In genomic region chr10:117040355-117040754, GRCm38 (mm10) we compare ENCODE assay signal across 11 mouse cellular contexts. TPM values are rescaled to one million over a fixed set of nuclear protein-coding genes. Genes with fewer than 3 reads are reported as not detected.
DNase-seq lines count a peak whose midpoint lies in the region; ATAC-seq and TF ChIP-seq lines count a peak whose summit lies in the region.
"Had no signal": no experiment of that assay in that cellular context is flagged by ENCODE, and none has a peak within 500 bp of the region (broad histone marks: within the 10 kb centered on the region; RNA-seq: fewer than 3 reads in every experiment).

No protein-coding gene starts in this region.

- no peaks in the 10 kb centered on the region for H3K9me3 ChIP-seq in intestine, postnatal 0 days (ENCODE audit: control insufficient read depth)
- H3K9me3 ChIP-seq in intestine, embryonic 16.5 days (ENCODE audit: control insufficient read depth, low read length), result no peaks in the 10 kb centered on the region
- no peaks in the 10 kb centered on the region for H3K9me3 ChIP-seq in midbrain, postnatal 0 days (ENCODE audit: low read length)
- H3K9me3 ChIP-seq in midbrain, embryonic 11.5 days (ENCODE audit: control insufficient read depth, low read length), result no peaks in the 10 kb centered on the region
- H3K9me3 ChIP-seq: intestine, embryonic 15.5 days; neural tube, embryonic 13.5 days had no signal

- H3K4me3 ChIP-seq in intestine, postnatal 0 days (ENCODE audit: low read depth, low read length), result no peak overlapping the region
- H3K4me3 ChIP-seq in intestine, embryonic 16.5 days (ENCODE audit: low read length), result no peak overlapping the region
- no peak overlapping the region for H3K4me3 ChIP-seq in midbrain, postnatal 0 days (ENCODE audit: low read depth, low read length)
- no peak overlapping the region for H3K4me3 ChIP-seq in midbrain, embryonic 11.5 days (ENCODE audit: low read depth, low read length)
- H3K4me3 ChIP-seq: intestine, embryonic 15.5 days; neural tube, embryonic 13.5 days had no signal

- H3K4me2 ChIP-seq in intestine, postnatal 0 days (replicated peaks; ENCODE audit: low read depth), result no peak overlapping the region
- H3K4me2 ChIP-seq in intestine, embryonic 16.5 days (ENCODE audit: low read depth, low read length), result no peak overlapping the region
- no peak overlapping the region for H3K4me2 ChIP-seq in midbrain, postnatal 0 days (ENCODE audit: low read depth, low read length, poor library complexity, severe bottlenecking)
- H3K4me2 ChIP-seq in midbrain, embryonic 11.5 days, result no peak overlapping the region
- H3K4me2 ChIP-seq: intestine, embryonic 15.5 days; neural tube, embryonic 13.5 days had no signal

- CTCF ChIA-PET in Patski (lab: Charles Lee), result interaction anchor here (0.7 to 1.7 kb wide), 8 partner anchors 9 to 512 kb away, joined by 3 to 7 read pairs (median 3); no protein-coding TSS in a partner anchor

- no peaks in the 10 kb centered on the region; the same call in 1 of the 2 replicates for H3K36me3 ChIP-seq in intestine, postnatal 0 days (ENCODE audit: control insufficient read depth, insufficient read depth)
- H3K36me3 ChIP-seq in intestine, embryonic 16.5 days (ENCODE audit: control insufficient read depth, insufficient read depth, low read length), result no peaks in the 10 kb centered on the region
- H3K36me3 ChIP-seq in midbrain, postnatal 0 days (ENCODE audit: insufficient read depth, low read length), result no peaks in the 10 kb centered on the region
- H3K36me3 ChIP-seq in midbrain, embryonic 11.5 days (ENCODE audit: control insufficient read depth, insufficient read depth, low read length), result no peaks in the 10 kb centered on the region
- H3K36me3 ChIP-seq: intestine, embryonic 15.5 days; neural tube, embryonic 13.5 days had no signal

- ATAC-seq in intestine, postnatal 0 days, result no peak
- ATAC-seq in intestine, embryonic 16.5 days, result no peak
- ATAC-seq in midbrain, postnatal 0 days (ENCODE audit: low FRiP score), result no peak
- no peak for ATAC-seq in midbrain, embryonic 11.5 days (ENCODE audit: low FRiP score)
- ATAC-seq in Patski, result peak; percentile 76
- peak; percentile 63 for ATAC-seq in megakaryocyte progenitor cell, adult 5-6 weeks (replicated peaks; ENCODE audit: poor library complexity)
- ATAC-seq: intestine, embryonic 15.5 days had no signal

- peak; percentile 40 for DNase-seq in midbrain, postnatal 0 days (ENCODE audit: low spot score)
- DNase-seq in midbrain, embryonic 11.5 days (ENCODE audit: low spot score, missing footprints), result no peak
- DNase-seq in Patski (ENCODE audit: low read depth, low spot score), result no peak
- no peak for DNase-seq in urinary bladder, postnatal 36 days (ENCODE audit: low spot score in 2 of 2)
- DNase-seq: cerebellum, adult 18-20 months had no signal

- no peaks in the 10 kb centered on the region for H3K27me3 ChIP-seq in intestine, postnatal 0 days (replicated peaks; ENCODE audit: control insufficient read depth, insufficient read depth, low read length)
- no peaks in the 10 kb centered on the region for H3K27me3 ChIP-seq in intestine, embryonic 16.5 days (replicated peaks; ENCODE audit: control insufficient read depth, insufficient read depth, low read length)
- H3K27me3 ChIP-seq in midbrain, postnatal 0 days (ENCODE audit: insufficient read depth, low read length), result no peaks in the 10 kb centered on the region
- H3K27me3 ChIP-seq in midbrain, embryonic 11.5 days (ENCODE audit: control insufficient read depth, insufficient read depth, low read length), result no peaks in the 10 kb centered on the region
- H3K27me3 ChIP-seq in Patski, result no peaks in the 10 kb centered on the region
- H3K27me3 ChIP-seq: intestine, embryonic 15.5 days; neural tube, embryonic 13.5 days had no signal

- 69% methylated on average over 6 of the region's 6 CpGs for WGBS in intestine, postnatal 0 days
- WGBS in intestine, embryonic 16.5 days, result 65% methylated on average over 6 of the region's 6 CpGs
- WGBS in midbrain, postnatal 0 days, result 79% methylated on average over 6 of the region's 6 CpGs
- 70% methylated on average over 6 of the region's 6 CpGs for WGBS in midbrain, embryonic 11.5 days

- H3K4me1 ChIP-seq in intestine, postnatal 0 days (replicated peaks; ENCODE audit: control insufficient read depth, insufficient read depth, low read length), result no peaks in the 10 kb centered on the region
- no peaks in the 10 kb centered on the region for H3K4me1 ChIP-seq in intestine, embryonic 16.5 days (ENCODE audit: control insufficient read depth, insufficient read depth, low read length)
- H3K4me1 ChIP-seq in midbrain, postnatal 0 days (ENCODE audit: insufficient read depth, low read length), result no peaks in the 10 kb centered on the region
- H3K4me1 ChIP-seq in midbrain, embryonic 11.5 days (ENCODE audit: control insufficient read depth, insufficient read depth, low read length), result no peaks in the 10 kb centered on the region

- in situ Hi-C loops in Patski (cut with MboI; ENCODE audit: low pct_unique_long_range_greater_than_20kb), result loop anchor here (25.0 kb wide), 1 partner anchor 703 kb away; no protein-coding TSS in a partner anchor

- H3K27ac ChIP-seq in intestine, postnatal 0 days (ENCODE audit: low read depth, low read length), result no peak overlapping the region
- no peak overlapping the region for H3K27ac ChIP-seq in intestine, embryonic 16.5 days (ENCODE audit: low read length)
- no peak overlapping the region for H3K27ac ChIP-seq in midbrain, postnatal 0 days (ENCODE audit: low read depth, low read length)
- no peak overlapping the region for H3K27ac ChIP-seq in midbrain, embryonic 11.5 days (ENCODE audit: low read depth, low read length)
- H3K27ac ChIP-seq: intestine, embryonic 15.5 days; neural tube, embryonic 13.5 days had no signal

- POLR2A ChIA-PET in Patski (lab: Charles Lee), result no interaction called here

- peak; percentile 62 for TF ChIP-seq CTCF in intestine, postnatal 0 days (IDR thresholded peaks at IDR 0.05; ENCODE audit: low read depth)
- TF ChIP-seq CTCF in midbrain, postnatal 0 days (IDR thresholded peaks at IDR 0.05), result peak; percentile 73
- TF ChIP-seq CTCF in Patski (IDR thresholded peaks at IDR 0.05), result peak; percentile 63

- H3K9ac ChIP-seq in intestine, postnatal 0 days (ENCODE audit: low read depth, low read length), result no peak overlapping the region
- no peak overlapping the region for H3K9ac ChIP-seq in intestine, embryonic 16.5 days (ENCODE audit: low read depth, low read length)
- H3K9ac ChIP-seq in midbrain, postnatal 0 days (replicated peaks; ENCODE audit: low read length, poor library complexity, severe bottlenecking), result no peak overlapping the region
- no peak overlapping the region for H3K9ac ChIP-seq in midbrain, embryonic 11.5 days (ENCODE audit: low read length)
- H3K9ac ChIP-seq: intestine, embryonic 15.5 days; neural tube, embryonic 13.5 days had no signal

RNA-seq across cellular contexts. Expression of gene Lrrc10, which starts 4.8 kb away (rescaled TPM):
- not detected in 2 replicates for polyA plus RNA-seq in intestine, postnatal 0 days (2015; fragmentation: Nextera tagmentation; extraction: Ambion mirVana)
- not detected in 2 replicates for polyA plus RNA-seq in intestine, embryonic 16.5 days (2015; fragmentation: Nextera tagmentation; extraction: Ambion mirVana)
- not detected in 2 replicates for total RNA-seq in midbrain, postnatal 0 days (2014; rRNA removed)
- polyA plus RNA-seq in midbrain, postnatal 0 days (2015; fragmentation: Nextera tagmentation; extraction: Ambion mirVana), result not detected in 2 replicates
- 0.15 TPM in 1 of 2 replicates, not detected in the other for polyA plus RNA-seq in midbrain, embryonic 11.5 days (2014; fragmentation: Nextera tagmentation; extraction: Ambion mirVana)
- not detected for polyA plus RNA-seq in Patski (2021)
- not detected in 2 replicates for total RNA-seq in megakaryocyte progenitor cell, adult 5-6 weeks (2015)
- not detected in 2 replicates for total RNA-seq in megakaryocyte progenitor cell, adult 5-6 weeks (2017)
- total RNA-seq: left cerebral cortex, postnatal 14 days had no signal
- polyA plus RNA-seq: intestine, embryonic 15.5 days; neural tube, embryonic 13.5 days had no signal

RNA-seq across cellular contexts. Expression of gene Cct2, which starts 23.3 kb away (rescaled TPM):
- 112 and 119 TPM in 2 replicates for polyA plus RNA-seq in intestine, postnatal 0 days (2015; fragmentation: Nextera tagmentation; extraction: Ambion mirVana)
- polyA plus RNA-seq in intestine, embryonic 16.5 days (2015; fragmentation: Nextera tagmentation; extraction: Ambion mirVana), result 216 and 238 TPM in 2 replicates
- total RNA-seq in midbrain, postnatal 0 days (2014; rRNA removed), result 231 and 277 TPM in 2 replicates
- polyA plus RNA-seq in midbrain, postnatal 0 days (2015; fragmentation: Nextera tagmentation; extraction: Ambion mirVana), result 208 and 213 TPM in 2 replicates
- polyA plus RNA-seq in midbrain, embryonic 11.5 days (2014; fragmentation: Nextera tagmentation; extraction: Ambion mirVana), result 337 and 338 TPM in 2 replicates
- 386 TPM for polyA plus RNA-seq in Patski (2021)
- 627 and 662 TPM in 2 replicates for total RNA-seq in megakaryocyte progenitor cell, adult 5-6 weeks (2015)
- 516 and 565 TPM in 2 replicates for total RNA-seq in megakaryocyte progenitor cell, adult 5-6 weeks (2017)

RNA-seq across cellular contexts. Expression of gene Best3, which starts 54.2 kb away (rescaled TPM):
- not detected in 2 replicates for polyA plus RNA-seq in intestine, postnatal 0 days (2015; fragmentation: Nextera tagmentation; extraction: Ambion mirVana)
- not detected in 2 replicates for polyA plus RNA-seq in intestine, embryonic 16.5 days (2015; fragmentation: Nextera tagmentation; extraction: Ambion mirVana)
- 0.27 TPM in 1 of 2 replicates, not detected in the other for total RNA-seq in midbrain, postnatal 0 days (2014; rRNA removed)
- polyA plus RNA-seq in midbrain, postnatal 0 days (2015; fragmentation: Nextera tagmentation; extraction: Ambion mirVana), result 0.11 and 0.13 TPM in 2 replicates
- 0.12 TPM in 1 of 2 replicates, not detected in the other for polyA plus RNA-seq in midbrain, embryonic 11.5 days (2014; fragmentation: Nextera tagmentation; extraction: Ambion mirVana)
- not detected for polyA plus RNA-seq in Patski (2021)
- not detected in 2 replicates for total RNA-seq in megakaryocyte progenitor cell, adult 5-6 weeks (2015)
- total RNA-seq in megakaryocyte progenitor cell, adult 5-6 weeks (2017), result not detected in 2 replicates
- polyA plus RNA-seq: intestine, embryonic 15.5 days; neural tube, embryonic 13.5 days had no signal

Comparison
In these comparisons a context has a peak if more than half of its experiments do, and no peak if none do; other contexts are left out.
1. ATAC-seq: peak in Patski (single experiment) and megakaryocyte progenitor cell, adult 5-6 weeks (single experiment); none in intestine, postnatal 0 days (single experiment), intestine, embryonic 16.5 days (single experiment), midbrain, postnatal 0 days (single experiment) and midbrain, embryonic 11.5 days (single experiment).
2. Peak in every context shown above with its lines, with median percentiles within 50 percentile points of each other: CTCF ChIP-seq.